Mouse (Mus musculus): ENCODE measurements around the gene Rap1gap2.

GRCm38 (mm10) chr11:74623693-74624092 is 13.0 kb upstream of the Rap1gap2 start:
- no peak for TF ChIP-seq POLR2A (IDR thresholded peaks at IDR 0.05; ENCODE audit: low read depth, low read length)
- TF ChIP-seq CTCF (IDR thresholded peaks at IDR 0.05; ENCODE audit: borderline replicate concordance, insufficient read depth, low read length) = no peak
